Mouse (Mus musculus) embryo, embryonic 10 days (tissue): ENCODE measurements around the gene Rnf141.

Experiments
- DNase-seq: peaks from one replicate; pipeline ENCODE4 v3.0.0-alpha.2; 2015; ENCODE audit warnings: low spot score

Gene Rnf141

DNA sequence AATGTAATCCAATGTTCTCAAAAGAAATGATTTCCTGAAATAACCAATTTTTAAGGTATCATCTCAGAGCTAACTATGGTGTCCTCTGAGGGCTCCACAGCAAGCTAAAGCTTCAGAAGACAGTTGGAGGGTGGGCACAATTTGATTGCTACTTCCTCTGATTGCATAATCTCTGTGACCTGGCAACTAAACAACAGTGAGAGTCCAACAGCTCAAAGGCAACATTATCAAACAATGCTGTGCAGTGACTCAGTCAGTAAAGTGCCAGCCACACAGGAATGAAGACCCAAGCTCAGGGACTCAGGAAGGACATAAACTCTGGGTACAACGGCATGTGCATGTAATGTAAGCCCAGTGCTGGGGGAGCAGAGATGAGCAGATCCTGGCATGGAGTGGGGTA, 11.2 kb downstream of the Rnf141 start:
- DNase-seq, result no peak

- DNase-seq, result no peak
These were observed 20.0 kb downstream of the Rnf141 start for GRCm38 (mm10) chr7:110823995-110824953.

- DNase-seq, result no peak
These were observed 20.7 kb downstream of the Rnf141 start for GRCm38 (mm10) chr7:110823593-110823992.

DNA sequence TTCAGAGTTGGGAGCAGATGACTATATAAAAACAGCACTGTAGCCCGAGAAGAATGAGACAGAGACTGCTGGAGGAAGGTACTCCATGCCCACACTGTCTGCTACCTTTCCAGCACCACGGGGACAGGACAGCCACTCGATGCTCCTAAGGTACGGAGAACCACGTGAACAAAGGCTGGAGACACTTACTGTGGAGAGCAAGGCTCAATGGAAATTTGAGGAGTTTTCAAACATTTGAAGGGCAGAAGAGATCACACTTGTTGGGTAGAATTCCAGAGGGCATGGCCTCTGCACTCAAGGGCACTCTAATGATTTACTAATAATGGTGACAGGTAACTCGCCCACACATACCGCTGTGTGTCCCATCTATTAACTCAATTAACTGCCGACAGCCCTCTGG, 21.2 kb downstream of the Rnf141 start:
- no peak for DNase-seq

GRCm38 (mm10) chr7:110822055-110822454, 22.2 kb downstream of the Rnf141 start:
- DNase-seq, result no peak

DNA sequence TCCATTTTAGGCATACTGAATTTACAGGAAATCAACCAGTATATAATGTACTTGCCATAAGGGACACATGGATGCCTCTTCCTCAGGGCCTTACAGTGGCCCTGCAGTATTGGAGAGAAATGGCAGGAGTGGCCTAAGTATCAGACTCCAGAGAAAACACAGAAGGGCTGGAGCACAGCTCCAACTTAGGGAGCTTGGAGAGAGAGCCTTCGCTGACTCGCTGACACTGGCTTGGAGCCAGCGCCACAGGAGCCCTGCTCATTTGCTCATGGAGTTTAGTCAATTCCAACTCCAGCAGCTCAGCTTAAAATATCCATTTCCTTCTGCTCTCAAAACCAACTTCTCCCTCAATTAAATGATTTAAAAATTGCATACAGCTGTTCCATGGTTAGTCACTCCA, 22.6 kb downstream of the Rnf141 start:
- no peak for DNase-seq

GRCm38 (mm10) chr7:110821068-110821467, 23.2 kb downstream of the Rnf141 start:
- peak; percentile 58 for DNase-seq

GRCm38 (mm10) chr7:110818787-110819350, 25.4 kb downstream of the Rnf141 start:
- DNase-seq, result no peak

- DNase-seq, result no peak
These were observed 26.1 kb downstream of the Rnf141 start for GRCm38 (mm10) chr7:110818206-110818605.

- peak; percentile 78 for DNase-seq
These were observed 28.2 kb downstream of the Rnf141 start for GRCm38 (mm10) chr7:110816037-110816436.

- DNase-seq, result no peak
These were observed 30.3 kb downstream of the Rnf141 start for GRCm38 (mm10) chr7:110813983-110814382.

- DNase-seq, result no peak
These were observed 32.7 kb downstream of the Rnf141 start for GRCm38 (mm10) chr7:110811529-110811928.

GRCm38 (mm10) chr7:110810995-110811394, 33.3 kb downstream of the Rnf141 start:
- DNase-seq, result no peak

GRCm38 (mm10) chr7:110809585-110810557, 34.4 kb downstream of the Rnf141 start:
- no peak for DNase-seq

- DNase-seq, result no peak
These were observed 35.3 kb downstream of the Rnf141 start for GRCm38 (mm10) chr7:110808962-110809361.

DNA sequence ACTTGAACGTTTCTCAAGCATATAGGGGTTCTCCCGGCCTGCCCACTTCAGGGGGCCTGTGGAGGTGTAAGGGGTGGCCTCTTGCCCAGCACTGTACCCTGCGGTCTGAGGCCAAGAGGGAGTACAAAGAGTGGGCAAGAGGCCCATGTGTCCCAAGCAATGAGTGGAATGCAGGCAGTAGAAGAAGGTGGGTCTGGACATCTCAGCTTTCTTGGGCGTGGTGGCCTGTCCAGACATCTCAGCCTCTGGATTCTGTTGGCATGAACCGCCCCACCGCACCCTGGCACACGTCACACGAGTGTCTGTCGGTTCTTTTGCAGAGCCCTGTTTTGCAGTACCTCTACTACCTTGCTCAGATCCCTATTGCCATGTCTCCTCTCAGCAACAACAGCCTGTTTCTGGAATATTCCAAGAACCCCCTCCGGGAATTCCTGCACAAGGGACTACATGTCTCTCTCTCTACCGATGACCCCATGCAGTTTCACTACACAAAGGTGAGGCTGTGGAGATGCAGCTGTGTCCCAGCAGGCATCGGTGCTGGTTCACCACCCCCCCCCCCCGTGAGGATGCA, 36.7 kb downstream of the Rnf141 start:
- DNase-seq, result no peak

- DNase-seq, result no peak
These were observed 40.0 kb downstream of the Rnf141 start for GRCm38 (mm10) chr7:110804266-110804665.

GRCm38 (mm10) chr7:110803131-110803530, 41.1 kb downstream of the Rnf141 start:
- DNase-seq, result no peak

- peak; percentile 92 for DNase-seq
These were observed 43.2 kb downstream of the Rnf141 start for GRCm38 (mm10) chr7:110801028-110801427.

DNA sequence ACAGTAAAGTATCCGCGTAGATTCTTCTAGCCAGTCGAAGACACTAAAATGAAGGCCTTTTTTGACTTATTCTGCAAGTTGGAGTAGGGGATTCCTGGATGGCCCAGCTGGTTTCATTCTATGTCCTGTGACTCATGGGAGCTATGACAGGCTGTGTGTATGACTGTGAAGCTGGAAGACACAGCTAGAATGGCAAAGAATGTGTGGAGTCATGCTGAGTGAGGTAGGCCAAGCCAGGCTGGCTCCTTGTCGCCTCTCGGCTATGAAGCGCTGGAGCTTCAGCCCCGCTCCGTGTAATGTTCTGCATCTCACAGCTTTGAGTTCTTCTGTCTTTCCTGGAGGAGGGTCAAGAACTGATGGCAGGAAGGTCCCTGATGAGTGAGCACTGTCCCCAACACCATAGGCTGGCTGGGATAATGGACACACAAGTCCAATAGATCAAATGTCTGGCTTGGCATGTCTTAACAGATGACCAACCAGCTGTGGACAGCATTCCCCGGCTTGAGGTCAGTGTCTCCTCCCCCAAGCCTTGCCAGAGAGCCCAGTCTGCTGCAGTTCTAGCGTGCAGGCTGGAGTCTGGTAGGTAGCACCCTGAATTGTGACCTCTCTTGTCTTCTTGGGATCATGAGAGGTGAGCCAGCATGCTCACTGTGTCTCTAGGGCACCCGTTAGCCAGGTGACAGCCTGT, 46.4 kb downstream of the Rnf141 start:
- peak; percentile 26 for DNase-seq

- DNase-seq, result no peak
These were observed 47.7 kb downstream of the Rnf141 start for GRCm38 (mm10) chr7:110796367-110797051.
